Mouse (Mus musculus) limb, embryonic 14.5 days (tissue): Measurements from ENCODE around the gene Stim1. TPM values are rescaled to one million over a fixed set of nuclear protein-coding genes. Genes with fewer than 3 reads are reported as not detected.

ENCODE experiments used
- ATAC-seq: fragments of 200-750 bp; cut with Nextera tagmentation; 2 replicates; pipeline ENCODE4 v1.8.0; 2017; ENCODE audit warnings: low read depth, moderate number of reproducible peaks, moderate TSS enrichment; ENCODE audit not compliant: low FRiP score
- DNase-seq: peaks from one replicate; pipeline ENCODE4 v3.0.0-alpha.2; 2015; ENCODE audit warnings: low spot score
- H3K27ac ChIP-seq: fragments of 300-500 bp; sonication (generic); replicated peaks from 2 replicates; pipeline ENCODE4 v1.5.1; 2014; ENCODE audit warnings: low read depth, mild to moderate bottlenecking, low read length, moderate library complexity, mixed read lengths
- H3K27me3 ChIP-seq: fragments of 300-500 bp; sonication (generic); 2 replicates; pipeline ENCODE4 v1.6.1; 2014; ENCODE audit warnings: low read length, mixed read lengths; ENCODE audit not compliant: control insufficient read depth, insufficient read depth
- H3K36me3 ChIP-seq: fragments of 300-500 bp; sonication (generic); 2 replicates; pipeline ENCODE4 v1.6.1; 2014; ENCODE audit warnings: mild to moderate bottlenecking, low read length, moderate library complexity, mixed read lengths; ENCODE audit not compliant: control insufficient read depth, insufficient read depth
- H3K4me1 ChIP-seq: fragments of 300-500 bp; sonication (generic); 2 replicates; pipeline ENCODE4 v1.6.1; 2014; ENCODE audit warnings: antibody characterized with exemption, low read length, mixed read lengths; ENCODE audit not compliant: control insufficient read depth, insufficient read depth
- H3K4me2 ChIP-seq: fragments of 300-500 bp; sonication (generic); replicated peaks from 2 replicates; pipeline ENCODE4 v1.6.1; 2014; ENCODE audit warnings: low read depth, mild to moderate bottlenecking, low read length, moderate library complexity; ENCODE audit not compliant: severe bottlenecking
- H3K4me3 ChIP-seq: fragments of 300-500 bp; sonication (generic); replicated peaks from 2 replicates; pipeline ENCODE4 v1.5.1; 2014; ENCODE audit warnings: low read length
- H3K9ac ChIP-seq: fragments of 300-500 bp; sonication (generic); 2 replicates; pipeline ENCODE4 v1.6.1; 2014; ENCODE audit warnings: mild to moderate bottlenecking, low read depth, low read length, moderate library complexity; ENCODE audit not compliant: severe bottlenecking
- H3K9me3 ChIP-seq: fragments of 300-500 bp; sonication (generic); 2 replicates; pipeline ENCODE4 v1.6.1; 2016; ENCODE audit warnings: low read length; ENCODE audit not compliant: control insufficient read depth
- POLR2A ChIP-seq: fragments of 200-500 bp; IDR thresholded peaks from 2 replicates; pipeline ENCODE4 v1.8.0; 2012; ENCODE audit warnings: inconsistent platforms, mild to moderate bottlenecking, moderate library complexity, borderline replicate concordance; ENCODE audit not compliant: insufficient read depth, insufficient read length; ENCODE audit errors: extremely low read depth
- WGBS: fragments of 180-500 bp; shearing (Covaris S2); extraction: QIAGEN DNeasy Blood & Tissue Kit; methylation state at CpG from one replicate; pipeline ENCODE4 v1.1.7; 2014; 5-methylcytosine and 5-hydroxymethylcytosine counted together
- polyA plus RNA-seq, 2 experiments: library from polyadenylated mRNA; depleted of rRNA in 1 of 2; stranded (reverse) in 1 of 2; unstranded in 1 of 2; fragments of >200 nt; fragmentation: Nextera tagmentation in 1 of 2; extraction: Ambion mirVana in 1 of 2; gene quantifications; 2 replicates each; pipeline versions ENCODE4 v1.2.1 to v1.2.3; 2012 to 2014

Stim1 gene
- polyA plus RNA-seq, 2 experiments: 27.7 to 49.1 TPM

DNA sequence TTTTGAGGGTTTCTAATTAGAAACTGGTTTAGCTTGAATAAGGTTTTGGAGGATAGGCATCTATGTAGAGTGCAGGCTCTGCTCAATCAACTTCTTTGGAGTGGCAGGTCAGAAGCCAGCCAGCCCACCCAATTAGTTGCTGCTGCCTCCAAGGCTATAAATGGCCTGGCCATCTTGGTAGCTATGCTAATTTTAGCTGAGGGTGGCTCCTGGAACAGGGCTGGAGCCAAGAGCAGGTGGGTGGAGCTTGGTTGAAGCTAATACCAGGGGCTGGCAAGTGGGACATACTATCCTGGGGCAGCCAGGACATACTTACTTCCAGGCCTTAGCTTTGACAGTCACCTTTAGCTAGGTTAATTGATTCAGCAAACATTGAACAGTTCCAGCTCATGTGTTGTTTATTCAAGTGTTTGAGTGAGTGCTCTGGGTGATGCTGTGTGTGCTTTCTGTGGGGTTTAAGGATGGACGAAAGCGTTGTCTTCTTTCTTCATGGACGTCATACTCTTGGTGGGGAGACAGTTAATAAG, 4.9 kb downstream of the Stim1 start:
- Histone ChIP-seq H3K36me3 (no peaks in the 10 kb centered on the region), H3K27ac (no peak overlapping the region), H3K4me3 (no peak overlapping the region), H3K9ac (no peak overlapping the region), H3K9me3 (no peaks in the 10 kb centered on the region), H3K27me3 (no peaks in the 10 kb centered on the region; the same call in 1 of the 2 replicates), H3K4me2 (no peak overlapping the region), H3K4me1 (peaks cover 6% of the 10 kb centered on the region; the same call in 1 of the 2 replicates)
- no peak for ATAC-seq
- 89% methylated on average over 3 of the region's 3 CpGs for WGBS
- DNase-seq: no peak
- TF ChIP-seq POLR2A: no peak

DNA sequence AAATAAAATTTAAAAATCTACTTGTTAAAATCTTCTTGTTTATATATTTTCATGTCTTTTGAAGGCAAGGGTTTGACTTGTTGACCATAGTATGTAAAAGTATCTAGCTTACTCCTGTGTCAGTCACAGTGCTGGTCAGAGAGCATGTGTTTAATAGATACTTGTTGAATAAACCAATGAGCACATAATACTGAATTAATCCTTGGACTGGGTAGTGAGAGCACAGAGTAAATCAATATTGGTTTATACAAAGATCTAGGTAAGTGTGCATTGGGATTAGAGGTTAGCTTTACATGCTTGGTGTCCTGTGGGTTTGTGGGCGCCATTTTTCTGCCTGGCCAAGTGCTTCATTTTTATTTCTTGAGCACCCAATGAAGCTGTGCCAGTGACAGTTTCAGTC, 13.8 kb downstream of the Stim1 start:
- WGBS: 93% methylated on average over 1 of the region's 1 CpGs
- Histone ChIP-seq H3K9ac (no peak overlapping the region), H3K4me1 (no peaks in the 10 kb centered on the region), H3K4me2 (no peak overlapping the region), H3K36me3 (no peaks in the 10 kb centered on the region), H3K27ac (no peak overlapping the region), H3K27me3 (no peaks in the 10 kb centered on the region), H3K4me3 (no peak overlapping the region), H3K9me3 (no peaks in the 10 kb centered on the region)
- DNase-seq (no peak), ATAC-seq (no peak)
- no peak for TF ChIP-seq POLR2A

DNA sequence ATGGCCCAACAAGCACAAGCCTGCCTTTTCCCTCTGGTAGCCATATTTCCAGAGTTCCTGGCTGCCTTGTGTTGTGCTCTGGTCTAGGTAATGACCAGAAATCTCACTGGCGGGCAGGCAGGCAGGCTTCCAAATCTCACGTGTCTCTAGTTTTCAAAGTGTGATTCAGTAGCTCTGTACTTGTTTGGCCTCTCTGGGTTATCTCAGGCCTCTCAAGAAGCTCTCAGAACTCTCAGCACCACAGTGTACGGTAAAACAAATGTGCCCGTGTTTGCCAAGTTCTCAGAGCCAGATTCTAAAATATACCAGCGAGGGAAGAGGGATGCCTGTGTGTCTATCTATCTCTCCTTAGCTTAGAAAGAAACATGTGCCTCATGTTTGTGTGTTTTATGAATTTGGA, 14.7 kb downstream of the Stim1 start:
- DNase-seq: no peak
- H3K27me3 ChIP-seq: no peaks in the 10 kb centered on the region
- no peaks in the 10 kb centered on the region for H3K4me1 ChIP-seq

DNA sequence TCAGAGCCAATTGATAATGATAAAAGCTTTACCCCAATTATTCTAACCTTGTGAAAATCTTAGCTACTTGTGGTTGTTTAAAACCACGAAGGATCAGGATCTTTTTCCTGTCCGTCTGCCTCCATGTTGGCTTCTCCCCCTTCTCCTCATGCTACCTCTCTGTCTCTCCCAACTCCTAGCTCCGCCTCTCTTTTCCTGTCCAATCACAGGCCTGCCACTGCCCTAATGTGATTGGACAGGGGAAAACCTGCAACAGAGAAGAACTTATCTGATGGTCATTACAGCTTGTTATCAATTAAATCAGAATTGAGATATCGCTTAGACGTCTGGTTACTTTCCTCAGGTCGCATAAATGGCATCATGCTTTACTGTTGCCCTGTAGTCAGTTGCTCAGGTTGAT, 21.9 kb downstream of the Stim1 start:
- ATAC-seq (no peak), DNase-seq (no peak)
- H3K27me3 ChIP-seq: no peaks in the 10 kb centered on the region
- no peaks in the 10 kb centered on the region for H3K9me3 ChIP-seq
- H3K4me2 ChIP-seq: no peak overlapping the region
- no peak overlapping the region for H3K9ac ChIP-seq
- no peak for TF ChIP-seq POLR2A
- H3K36me3 ChIP-seq: no peaks in the 10 kb centered on the region
- peaks cover 5% of the 10 kb centered on the region; the same call in 1 of the 2 replicates for H3K4me1 ChIP-seq
- WGBS: 80% methylated on average over 6 of the region's 6 CpGs
- no peak overlapping the region for H3K4me3 ChIP-seq
- no peak overlapping the region for H3K27ac ChIP-seq

More for the DNA sequence above, 14.7 kb downstream of the Stim1 start:
- H3K9me3 ChIP-seq: no peaks in the 10 kb centered on the region
- no peak for TF ChIP-seq POLR2A
- 76% methylated on average over 5 of the region's 5 CpGs for whole genome bisulfite sequencing
- no peak overlapping the region for H3K4me3 ChIP-seq
- no peaks in the 10 kb centered on the region for H3K36me3 ChIP-seq
- ATAC-seq: no peak
- no peak overlapping the region for H3K9ac ChIP-seq
- no peak overlapping the region for H3K27ac ChIP-seq
- no peak overlapping the region for H3K4me2 ChIP-seq

DNA sequence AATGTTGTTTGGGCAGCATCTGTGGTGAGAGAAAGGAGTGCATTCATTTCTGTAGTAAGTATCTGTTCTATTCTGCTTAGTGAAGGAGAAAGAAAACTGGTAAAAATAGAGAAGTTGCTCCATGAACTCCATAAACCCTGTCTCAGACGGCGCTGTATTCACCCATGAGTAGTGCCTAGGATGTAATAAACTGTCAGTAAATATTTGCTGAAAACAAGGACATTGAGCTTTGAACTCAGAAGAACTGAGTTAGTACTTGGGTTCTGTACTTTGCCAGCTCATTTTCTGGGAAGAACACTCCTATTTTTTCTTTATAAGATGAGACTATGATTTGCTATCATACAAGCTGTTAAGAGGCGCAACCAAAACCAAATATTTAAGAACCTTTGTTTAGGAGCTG, 24.6 kb downstream of the Stim1 start:
- WGBS: 81% methylated on average over 3 of the region's 3 CpGs
- Histone ChIP-seq H3K27me3 (no peaks in the 10 kb centered on the region), H3K36me3 (no peaks in the 10 kb centered on the region), H3K27ac (no peak overlapping the region), H3K4me2 (no peak overlapping the region), H3K9ac (no peak overlapping the region), H3K4me3 (no peak overlapping the region), H3K9me3 (no peaks in the 10 kb centered on the region), H3K4me1 (peaks cover 5% of the 10 kb centered on the region; the same call in 1 of the 2 replicates)
- DNase-seq (no peak), ATAC-seq (no peak)
- no peak for TF ChIP-seq POLR2A

DNA sequence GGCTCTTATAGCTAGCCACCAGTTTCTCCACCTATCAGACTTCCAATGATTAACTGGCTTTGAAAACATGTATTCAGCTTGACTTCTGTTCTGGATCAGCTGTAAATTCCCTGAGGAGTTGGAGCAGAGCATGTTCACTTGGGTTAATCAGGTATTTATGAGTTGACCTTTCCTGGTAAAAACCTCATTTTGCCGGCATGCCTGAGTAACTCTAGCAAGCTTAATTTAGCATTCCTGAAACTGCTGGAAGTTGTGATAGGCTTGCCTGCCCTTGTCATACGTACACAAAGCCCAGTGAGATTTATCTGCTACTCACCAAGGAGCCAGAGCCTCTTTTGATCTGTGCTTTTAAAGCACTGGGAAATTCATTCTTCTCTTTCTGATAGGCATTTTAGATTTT, 25.6 kb downstream of the Stim1 start:
- Histone ChIP-seq H3K4me1 (peaks cover 5% of the 10 kb centered on the region; the same call in 1 of the 2 replicates), H3K9me3 (no peaks in the 10 kb centered on the region), H3K27ac (no peak overlapping the region), H3K4me3 (no peak overlapping the region), H3K27me3 (no peaks in the 10 kb centered on the region), H3K9ac (no peak overlapping the region), H3K4me2 (no peak overlapping the region), H3K36me3 (no peaks in the 10 kb centered on the region)
- no peak for TF ChIP-seq POLR2A
- no peak for ATAC-seq
- no peak for DNase-seq
- WGBS: 2% methylated on average over 2 of the region's 2 CpGs
